Mouse (Mus musculus): Measurements from ENCODE around the gene Snorc.

GRCm38 (mm10) chr1:87508591-87509560 is 38.8 kb downstream of the Snorc start:
- no peak for TF ChIP-seq CTCF (IDR thresholded peaks at IDR 0.05; ENCODE audit: insufficient read depth, low read length)
- no peak for TF ChIP-seq POLR2A (IDR thresholded peaks at IDR 0.05; ENCODE audit: borderline replicate concordance, extremely low read depth, low read depth, low read length)

Data from lung, adult 2 months (tissue).